Mouse (Mus musculus) mouse trophoblast stem cell (cell line): ENCODE measurements around the gene Brd1.
"Not testable (repeated sequence)": the region's sequence is repeated elsewhere in the genome, so short reads cannot be mapped to it uniquely, and the experiment has no call there.

Source experiments
- in situ Hi-C, 2 experiments: fragments of 300-500 bp; cut with MseI, MboI; formaldehyde crosslinking; loops; 2 replicates in 1 of 2; 3 replicates in 1 of 2; pipeline ENCODE4 v1.15.1; 2025

Gene Brd1

GRCm38 (mm10) chr15:88730717-88731116, 3.3 kb downstream of the Brd1 start:
- in situ Hi-C loops = no loop called here

- in situ Hi-C loops = no loop called here
Observed at GRCm38 (mm10) chr15:88727204-88727603, 6.8 kb downstream of the Brd1 start.

GRCm38 (mm10) chr15:88725036-88725435, 9.0 kb downstream of the Brd1 start:
- in situ Hi-C loops = no loop called here

- in situ Hi-C loops = no loop called here
Observed at GRCm38 (mm10) chr15:88724311-88724710, 9.7 kb downstream of the Brd1 start.

GRCm38 (mm10) chr15:88723205-88723604, 10.8 kb downstream of the Brd1 start:
- in situ Hi-C loops = no loop called here

- in situ Hi-C loops = no loop called here
Observed at GRCm38 (mm10) chr15:88717239-88717638, 16.8 kb downstream of the Brd1 start.

- in situ Hi-C loops = no loop called here
Observed at GRCm38 (mm10) chr15:88716350-88716749, 17.7 kb downstream of the Brd1 start.

- in situ Hi-C loops = no loop called here
Observed at GRCm38 (mm10) chr15:88714021-88714589, 19.9 kb downstream of the Brd1 start.

GRCm38 (mm10) chr15:88712501-88712900, 21.5 kb downstream of the Brd1 start:
- in situ Hi-C loops = no loop called here

- in situ Hi-C loops = no loop called here
Observed at GRCm38 (mm10) chr15:88709878-88710277, 24.2 kb downstream of the Brd1 start.

GRCm38 (mm10) chr15:88708657-88709511, 25.1 kb downstream of the Brd1 start:
- in situ Hi-C loops = no loop called here

GRCm38 (mm10) chr15:88708204-88708603, 25.8 kb downstream of the Brd1 start:
- in situ Hi-C loops = no loop called here

- in situ Hi-C loops = not testable (repeated sequence)
Observed at GRCm38 (mm10) chr15:88706987-88707386, 27.0 kb downstream of the Brd1 start.

- in situ Hi-C loops = no loop called here
Observed at GRCm38 (mm10) chr15:88706320-88706719, 27.7 kb downstream of the Brd1 start.

GRCm38 (mm10) chr15:88704284-88704683, 29.7 kb downstream of the Brd1 start:
- in situ Hi-C loops = no loop called here

- in situ Hi-C loops = no loop called here
Observed at GRCm38 (mm10) chr15:88702501-88702900, 31.5 kb downstream of the Brd1 start.

- in situ Hi-C loops = no loop called here
Observed at GRCm38 (mm10) chr15:88700759-88701158, 33.3 kb downstream of the Brd1 start.

GRCm38 (mm10) chr15:88699508-88699907, 34.5 kb downstream of the Brd1 start:
- in situ Hi-C loops = no loop called here

- in situ Hi-C loops = no loop called here
Observed at GRCm38 (mm10) chr15:88697586-88697985, 36.4 kb downstream of the Brd1 start.

GRCm38 (mm10) chr15:88696055-88696454, 38.0 kb downstream of the Brd1 start:
- in situ Hi-C loops = no loop called here

GRCm38 (mm10) chr15:88694033-88694432, 40.0 kb downstream of the Brd1 start:
- in situ Hi-C loops = no loop called here

GRCm38 (mm10) chr15:88692720-88693119, 41.3 kb downstream of the Brd1 start:
- in situ Hi-C loops = no loop called here

GRCm38 (mm10) chr15:88691129-88691528, 42.9 kb downstream of the Brd1 start:
- in situ Hi-C loops = no loop called here
